Mouse (Mus musculus): ENCODE results near the gene Med9.

GRCm38 (mm10) chr11:59899711-59900685 lies 48.0 kb upstream of the Med9 start:
- no peak for TF ChIP-seq CTCF (IDR thresholded peaks at IDR 0.05; ENCODE audit: low read depth, low read length)
- no peak for TF ChIP-seq POLR2A (IDR thresholded peaks at IDR 0.05; ENCODE audit: insufficient read depth, low read length)
- TF ChIP-seq EP300 (IDR thresholded peaks at IDR 0.05; ENCODE audit: insufficient read depth, low read depth, low read length), result no peak
